Mouse (Mus musculus) heart, embryonic 16.5 days (tissue): ENCODE measurements around the gene Brd3. TPM values are rescaled to one million over a fixed set of nuclear protein-coding genes. Genes with fewer than 3 reads are reported as not detected.

Experiments
- ATAC-seq: fragments of 200-750 bp; cut with Nextera tagmentation; replicated peaks from 2 replicates; pipeline ENCODE4 v1.8.0; 2017; ENCODE audit warnings: moderate number of reproducible peaks; ENCODE audit not compliant: insufficient read depth, low FRiP score; ENCODE audit errors: extremely low read depth
- H3K27ac ChIP-seq: fragments of 300-500 bp; sonication (generic); 2 replicates; pipeline ENCODE4 v1.5.1; 2014; ENCODE audit warnings: mild to moderate bottlenecking, low read length, control low read depth, moderate library complexity
- H3K27me3 ChIP-seq: fragments of 300-500 bp; sonication (generic); 2 replicates; pipeline ENCODE4 v1.6.1; 2014; ENCODE audit warnings: low read length, mixed read lengths; ENCODE audit not compliant: control insufficient read depth, insufficient read depth
- H3K36me3 ChIP-seq: fragments of 300-500 bp; sonication (generic); 2 replicates; pipeline ENCODE4 v1.6.1; 2014; ENCODE audit not compliant: control insufficient read depth, insufficient read depth
- H3K4me1 ChIP-seq: fragments of 300-500 bp; sonication (generic); 2 replicates; pipeline ENCODE4 v1.6.1; 2014; ENCODE audit warnings: low read length, mixed read lengths; ENCODE audit not compliant: control insufficient read depth, insufficient read depth
- H3K4me2 ChIP-seq: fragments of 300-500 bp; sonication (generic); 2 replicates; pipeline ENCODE4 v1.6.1; 2014; ENCODE audit warnings: low read depth, mild to moderate bottlenecking, control low read depth, low read length
- H3K4me3 ChIP-seq: fragments of 300-500 bp; sonication (generic); 2 replicates; pipeline ENCODE4 v1.5.1; 2014; ENCODE audit warnings: mild to moderate bottlenecking, control low read depth, low read length
- H3K9ac ChIP-seq: fragments of 300-500 bp; sonication (generic); 2 replicates; pipeline ENCODE4 v1.6.1; 2014; ENCODE audit warnings: low read length, control low read depth
- H3K9me3 ChIP-seq: fragments of 300-500 bp; sonication (generic); replicated peaks from 2 replicates; pipeline ENCODE4 v1.6.1; 2016; ENCODE audit warnings: low read length; ENCODE audit not compliant: control insufficient read depth
- WGBS: fragments of 180-500 bp; shearing (Covaris S2); extraction: QIAGEN DNeasy Blood & Tissue Kit; methylation state at CpG from one replicate; pipeline ENCODE4 v1.1.7; 2014; 5-methylcytosine and 5-hydroxymethylcytosine counted together
- polyA plus RNA-seq: library from polyadenylated mRNA; unstranded; fragments of >200 nt; fragmentation: Nextera tagmentation; extraction: Ambion mirVana; gene quantifications from 2 replicates; pipeline ENCODE4 v1.2.1, GENCODE M21; 2015

Gene Brd3
- polyA plus RNA-seq, 1 experiment from 2014 or later: 61.0 TPM

- H3K4me2 ChIP-seq: peak overlapping the region; percentile 87
- H3K9me3 ChIP-seq: no peaks in the 10 kb centered on the region
- H3K4me3 ChIP-seq: peak overlapping the region; percentile 96
- H3K27ac ChIP-seq: peak overlapping the region; percentile 97
- H3K4me1 ChIP-seq: peaks cover 35% of the 10 kb centered on the region
- no peaks in the 10 kb centered on the region for H3K36me3 ChIP-seq
- no peak for ATAC-seq
- peak overlapping the region; percentile 80 for H3K9ac ChIP-seq
- WGBS: 24% methylated on average over 11 of the region's 11 CpGs
- no peaks in the 10 kb centered on the region for H3K27me3 ChIP-seq
Observed at GRCm38 (mm10) chr2:27476303-27477192, 30.9 kb downstream of the Brd3 start.

- H3K4me2 ChIP-seq: peak overlapping the region; percentile 87
- H3K9me3 ChIP-seq: no peaks in the 10 kb centered on the region
- peak overlapping the region; percentile 97 for H3K27ac ChIP-seq
- no peaks in the 10 kb centered on the region for H3K27me3 ChIP-seq
- ATAC-seq: peak; percentile 96
- peak overlapping the region; percentile 97 for H3K9ac ChIP-seq
- H3K4me1 ChIP-seq: peaks cover 40% of the 10 kb centered on the region
- under 1% methylated on average over 79 of the region's 96 CpGs for WGBS
- H3K4me3 ChIP-seq: peak overlapping the region; percentile 96
- no peaks in the 10 kb centered on the region for H3K36me3 ChIP-seq
Observed at GRCm38 (mm10) chr2:27475495-27476302, 31.8 kb downstream of the Brd3 start.

- Histone ChIP-seq H3K4me3 (peak overlapping the region; percentile 96), H3K9ac (peak overlapping the region; percentile 97), H3K9me3 (no peaks in the 10 kb centered on the region), H3K27ac (peak overlapping the region; percentile 97), H3K4me1 (peaks cover 48% of the 10 kb centered on the region), H3K27me3 (no peaks in the 10 kb centered on the region), H3K36me3 (no peaks in the 10 kb centered on the region), H3K4me2 (peak overlapping the region; percentile 84)
- WGBS: under 1% methylated on average over 84 of the region's 84 CpGs
- peak; percentile 4 for ATAC-seq
Observed at GRCm38 (mm10) chr2:27474621-27475484, 32.6 kb downstream of the Brd3 start.

GRCm38 (mm10) chr2:27473911-27474310 is 33.6 kb downstream of the Brd3 start:
- H3K9me3 ChIP-seq: no peaks in the 10 kb centered on the region
- H3K27ac ChIP-seq: peak overlapping the region; percentile 97
- peak overlapping the region; percentile 84 for H3K4me2 ChIP-seq
- H3K4me3 ChIP-seq: peak overlapping the region; percentile 96
- H3K27me3 ChIP-seq: no peaks in the 10 kb centered on the region
- no peak for ATAC-seq
- 22% methylated on average over 4 of the region's 4 CpGs for WGBS
- H3K9ac ChIP-seq: peak overlapping the region; percentile 97
- peaks cover 57% of the 10 kb centered on the region for H3K4me1 ChIP-seq
- no peaks in the 10 kb centered on the region for H3K36me3 ChIP-seq

GRCm38 (mm10) chr2:27473061-27473765 is 34.2 kb downstream of the Brd3 start:
- Histone ChIP-seq H3K27me3 (no peaks in the 10 kb centered on the region), H3K4me3 (peak overlapping the region; percentile 96), H3K9me3 (no peaks in the 10 kb centered on the region), H3K4me2 (peak overlapping the region; percentile 84), H3K4me1 (peaks cover 64% of the 10 kb centered on the region), H3K9ac (peak overlapping the region; percentile 97), H3K36me3 (no peaks in the 10 kb centered on the region), H3K27ac (peak overlapping the region; percentile 97)
- 43% methylated on average over 7 of the region's 7 CpGs for WGBS
- ATAC-seq: no peak

GRCm38 (mm10) chr2:27471170-27471584 is 36.3 kb downstream of the Brd3 start:
- Histone ChIP-seq H3K9me3 (no peaks in the 10 kb centered on the region), H3K9ac (no peak overlapping the region), H3K4me3 (no peak overlapping the region), H3K4me1 (peaks cover 54% of the 10 kb centered on the region), H3K27me3 (no peaks in the 10 kb centered on the region), H3K36me3 (peaks cover 2% of the 10 kb centered on the region; the same call in 1 of the 2 replicates), H3K27ac (no peak overlapping the region), H3K4me2 (no peak overlapping the region)
- ATAC-seq: no peak

- Histone ChIP-seq H3K36me3 (peaks cover 2% of the 10 kb centered on the region; the same call in 1 of the 2 replicates), H3K27ac (no peak overlapping the region), H3K4me3 (no peak overlapping the region), H3K27me3 (no peaks in the 10 kb centered on the region), H3K4me1 (peaks cover 54% of the 10 kb centered on the region), H3K9me3 (no peaks in the 10 kb centered on the region), H3K4me2 (no peak overlapping the region), H3K9ac (no peak overlapping the region)
- 78% methylated on average over 2 of the region's 2 CpGs for WGBS
- ATAC-seq: no peak
Observed at GRCm38 (mm10) chr2:27470535-27470934, 36.9 kb downstream of the Brd3 start.

GRCm38 (mm10) chr2:27469991-27470355 is 37.5 kb downstream of the Brd3 start:
- Histone ChIP-seq H3K9me3 (no peaks in the 10 kb centered on the region), H3K36me3 (peaks cover 2% of the 10 kb centered on the region; the same call in 1 of the 2 replicates), H3K27me3 (no peaks in the 10 kb centered on the region), H3K27ac (no peak overlapping the region), H3K9ac (no peak overlapping the region), H3K4me1 (peaks cover 54% of the 10 kb centered on the region), H3K4me3 (no peak overlapping the region), H3K4me2 (no peak overlapping the region)
- ATAC-seq: no peak
- 72% methylated on average over 3 of the region's 3 CpGs for WGBS
